Mouse (Mus musculus) small intestine, adult 10 weeks (tissue): ENCODE data around the gene Jmjd7. TPM values are rescaled to one million over a fixed set of nuclear protein-coding genes. Genes with fewer than 3 reads are reported as not detected.

Experiments
- polyA plus RNA-seq: library from polyadenylated mRNA; stranded (reverse); fragments of 350-450 nt; fragmentation: Illumina TruSeq; extraction: RNeasy Lipid Tissue Mini Kit (QIAGEN cat#74804); gene quantifications from one replicate; pipeline ENCODE4 v1.2.3, GENCODE M21; 2014; ENCODE audit warnings: low replicate concordance

Jmjd7 gene
- polyA plus RNA-seq: not detected

GRCm38 (mm10) chr2:120026984-120027949 is at the start of gene Jmjd7, which contains the start of gene Gm28042:
TSS of gene Jmjd7 (plus strand) at chr2:120027483.
TSS of gene Gm28042 (plus strand) at chr2:120027493.

GRCm38 (mm10) chr2:120032726-120033467 is 5.6 kb downstream of the Jmjd7 start, which contains the start of gene Pla2g4b:
TSS of gene Pla2g4b (plus strand) at chr2:120033417.

Other genes with a start within 250 kb of the Jmjd7 start
- 0.48 TPM for gene Rpap1, start 239.9 kb upstream of the Jmjd7 start, polyA plus RNA-seq
- gene Tyro3, start 229.8 kb upstream of the Jmjd7 start, polyA plus RNA-seq: 0.15 TPM
- 21.5 TPM for gene Mga, start 130.3 kb upstream of the Jmjd7 start, polyA plus RNA-seq
- 1.1 TPM for gene Mapkbp1, start 54.8 kb upstream of the Jmjd7 start, polyA plus RNA-seq
- gene Gm28042, start within 50 bp of the Jmjd7 start, polyA plus RNA-seq: not detected
- gene Pla2g4b, start 5.9 kb downstream of the Jmjd7 start, polyA plus RNA-seq: 0.30 TPM
- gene Ehd4, start 127.1 kb downstream of the Jmjd7 start, polyA plus RNA-seq: 19.8 TPM
- not detected for gene Pla2g4e, start 217.9 kb downstream of the Jmjd7 start, polyA plus RNA-seq